In the genomic region with DNA sequence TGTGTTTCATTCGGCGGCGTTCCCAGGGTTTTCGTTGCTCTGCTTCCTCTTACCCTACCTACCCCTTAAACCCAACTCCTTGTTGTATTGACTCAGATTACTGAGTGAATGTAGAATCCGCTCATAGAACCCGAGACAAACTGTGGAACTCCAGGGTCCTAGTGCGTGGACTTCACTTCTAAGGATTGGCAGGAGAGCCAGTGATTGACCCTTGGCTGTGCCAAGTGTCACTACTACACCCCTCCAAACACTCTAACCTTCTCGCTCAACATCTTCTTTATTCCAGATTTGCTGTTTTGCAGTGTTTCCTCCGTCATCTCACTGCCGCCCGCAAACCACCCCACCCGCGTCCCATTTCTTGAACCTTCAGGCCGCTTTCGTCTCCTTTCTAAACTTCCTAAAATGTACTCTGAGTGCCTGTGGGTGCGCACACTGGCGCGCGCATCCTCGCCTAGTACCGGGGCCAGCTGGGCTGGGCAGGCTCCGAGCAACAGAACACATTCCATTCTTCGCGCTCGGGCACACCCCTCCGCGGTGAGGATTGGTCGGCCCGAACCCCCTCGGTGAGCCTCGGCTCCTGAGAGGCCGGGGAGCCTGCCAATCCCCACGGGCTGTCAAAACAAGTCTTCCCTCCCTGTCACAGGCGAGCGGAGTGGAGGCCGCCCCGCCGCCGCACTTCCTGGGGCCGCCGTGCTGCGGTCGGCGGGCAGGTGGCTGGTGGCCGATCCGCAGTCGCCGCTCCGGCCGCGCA, we compare ENCODE assay signal across 8 mouse cellular contexts. TPM values are rescaled to one million over a fixed set of nuclear protein-coding genes. Genes with fewer than 3 reads are reported as not detected.
DNase-seq lines count a peak whose midpoint lies in the region; ATAC-seq and TF ChIP-seq lines count a peak whose summit lies in the region.

A gene (plus strand): TSS at position 650 of the 751 bp plus-strand sequence.

- in situ Hi-C loops in ES-E14 (cut with MboI; ENCODE audit: low sequenced_read_pairs in 2 of 2, unreplicated experiment in 2 of 2), result loop anchor here (10.0 to 25.0 kb wide), 3 partner anchors 329 to 457 kb away; no protein-coding TSS in a partner anchor

- TF ChIP-seq EP300 in lung, postnatal 0 days (IDR thresholded peaks at IDR 0.05), result no peak

- TF ChIP-seq CTCF in lung, postnatal 0 days (IDR thresholded peaks at IDR 0.05), result no peak

- no peaks in the 10 kb centered on the region for H3K4me1 ChIP-seq in ES-E14 (ENCODE audit: control insufficient read depth in 2 of 2, insufficient read depth in 2 of 2, low read length in 2 of 2, poor library complexity in 1 of 2)
- H3K4me1 ChIP-seq in hindbrain, embryonic 11.5 days (replicated peaks; ENCODE audit: control insufficient read depth, insufficient read depth, low read length), result no peaks in the 10 kb centered on the region
- no peaks in the 10 kb centered on the region for H3K4me1 ChIP-seq in lung, postnatal 0 days (ENCODE audit: insufficient read depth, low read depth, low read length)

- H3K9ac ChIP-seq in ES-E14 (ENCODE audit: insufficient read depth, low read depth, low read length, poor library complexity, severe bottlenecking), result no peak within 1 kb of the TSS
- peak within 1 kb of the TSS; percentile 66 for H3K9ac ChIP-seq in hindbrain, embryonic 11.5 days (ENCODE audit: low read depth, low read length)
- peak within 1 kb of the TSS; percentile 48 for H3K9ac ChIP-seq in lung, postnatal 0 days (replicated peaks; ENCODE audit: low read depth)

- no peaks in the 10 kb centered on the region for H3K9me3 ChIP-seq in ES-E14 (ENCODE audit: control insufficient read depth, insufficient read depth, low read depth, low read length)
- H3K9me3 ChIP-seq in hindbrain, embryonic 11.5 days (ENCODE audit: control insufficient read depth, low read length), result no peaks in the 10 kb centered on the region
- no peaks in the 10 kb centered on the region for H3K9me3 ChIP-seq in lung, postnatal 0 days (ENCODE audit: low read length)

- H3K27ac ChIP-seq in ES-E14 (ENCODE audit: insufficient read depth, low read depth, low read length, poor library complexity, severe bottlenecking), result no peak within 1 kb of the TSS
- peak within 1 kb of the TSS; percentile 42 for H3K27ac ChIP-seq in hindbrain, embryonic 11.5 days (ENCODE audit: low read depth, low read length)
- peak within 1 kb of the TSS; percentile 66 for H3K27ac ChIP-seq in lung, postnatal 0 days (ENCODE audit: low read length)

- peak within 1 kb of the TSS; percentile 55 to 65 for H3K4me3 ChIP-seq in ES-E14 (ENCODE audit: insufficient read depth in 1 of 2, low read depth in 1 of 2, low read length in 2 of 2, poor library complexity in 1 of 2, severe bottlenecking in 1 of 2)
- H3K4me3 ChIP-seq in hindbrain, embryonic 11.5 days (ENCODE audit: low read depth, low read length), result peak within 1 kb of the TSS; percentile 69
- peak within 1 kb of the TSS; percentile 65 for H3K4me3 ChIP-seq in lung, postnatal 0 days (ENCODE audit: low read depth, low read length)

- H3K4me2 ChIP-seq in hindbrain, embryonic 11.5 days (replicated peaks; ENCODE audit: low read depth, low read length), result peak within 1 kb of the TSS; percentile 85
- H3K4me2 ChIP-seq in lung, postnatal 0 days (replicated peaks; ENCODE audit: low read depth, low read length), result peak within 1 kb of the TSS; percentile 92

- peak; percentile 84 for DNase-seq in ES-E14 (ENCODE audit: low read depth, low spot score)
- peak; percentile 91 for DNase-seq in cerebellum, adult 8-10 months
- peak; percentile 95 to 97 for DNase-seq in frontal cortex, adult 2 months (ENCODE audit: extremely low spot score in 1 of 2, low spot score in 1 of 2)
- peak; percentile 92 for DNase-seq in hindbrain, embryonic 11.5 days (ENCODE audit: low spot score)
- DNase-seq in layer of hippocampus, postnatal 10 days (ENCODE audit: low spot score in 2 of 2), result peak; percentile 98 to 99
- peak; percentile 97 for DNase-seq in lung, postnatal 0 days (ENCODE audit: low spot score)
- DNase-seq in ovary, postnatal 10 days (ENCODE audit: low spot score), result peak; percentile 85
- DNase-seq in thymus, postnatal 0 days (ENCODE audit: low spot score), result peak; percentile 96

- H3K36me3 ChIP-seq in ES-E14 (ENCODE audit: control insufficient read depth, insufficient read depth, low read length, poor library complexity, severe bottlenecking), result no peaks in the 10 kb centered on the region
- H3K36me3 ChIP-seq in hindbrain, embryonic 11.5 days (ENCODE audit: control insufficient read depth, insufficient read depth, low read length), result no peaks in the 10 kb centered on the region
- H3K36me3 ChIP-seq in lung, postnatal 0 days (ENCODE audit: insufficient read depth, low read length), result no peaks in the 10 kb centered on the region

- WGBS in hindbrain, embryonic 11.5 days, result 3% methylated on average over 49 of the region's 51 CpGs
- 3% methylated on average over 51 of the region's 51 CpGs for WGBS in lung, postnatal 0 days

- H3K27me3 ChIP-seq in hindbrain, embryonic 11.5 days (ENCODE audit: control insufficient read depth, insufficient read depth, low read length), result no peaks in the 10 kb centered on the region
- 0 out of 2 replicates have a peak, but pooled peaks cover 10% of the 10 kb centered on the region for H3K27me3 ChIP-seq in lung, postnatal 0 days (replicated peaks; ENCODE audit: insufficient read depth, low read length)

- ATAC-seq in hindbrain, embryonic 11.5 days (ENCODE audit: low FRiP score), result peak; percentile 99
- ATAC-seq in lung, postnatal 0 days, result peak; percentile 99

TF ChIP-seq in ES-E14, 5 proteins besides CTCF, POLR2A, EP300 and RAD21:
- no peak for TF ChIP-seq ZC3H11A (IDR thresholded peaks at IDR 0.05; ENCODE audit: borderline replicate concordance, low read depth, low read length)
- TF ChIP-seq CHD2 (IDR thresholded peaks at IDR 0.05; ENCODE audit: low read depth, low read length), result peak; percentile 61; the same call in 1 of the 2 replicates

RNA-seq across cellular contexts. Expression of the gene that starts here (rescaled TPM):
- 0.05 and 0.49 TPM in 2 replicates for total RNA-seq in ES-E14 (2012; rRNA removed)
- polyA plus RNA-seq in frontal cortex, adult 2 months (2012; rRNA removed), result 7.4 and 8.2 TPM in 2 replicates
- 2.1 and 2.8 TPM in 2 replicates for polyA plus RNA-seq in hindbrain, embryonic 11.5 days (2014; fragmentation: Nextera tagmentation; extraction: Ambion mirVana)
- total RNA-seq in layer of hippocampus, postnatal 10 days (2021), result 10 to 100 TPM; 11.7 to 12.3 TPM
- 1.7 and 2.0 TPM in 2 replicates for polyA plus RNA-seq in lung, postnatal 0 days (2015; fragmentation: Nextera tagmentation; extraction: Ambion mirVana)
- 2.1 and 2.9 TPM in 2 replicates for polyA plus RNA-seq in thymus, postnatal 0 days (2015; fragmentation: Nextera tagmentation; extraction: Ambion mirVana)

Comparison
In these comparisons a context has a peak if more than half of its experiments do, and no peak if none do; other contexts are left out.
1. Peak in DNase-seq and H3K4me3 ChIP-seq in ES-E14; RNA of the gene not detected or under 1 TPM.